Mouse (Mus musculus) lung, postnatal 0 days (tissue): ENCODE measurements around the gene Pou2f2. TPM values are rescaled to one million over a fixed set of nuclear protein-coding genes. Genes with fewer than 3 reads are reported as not detected.

Experiments used
- ATAC-seq: fragments of 200-750 bp; cut with Nextera tagmentation; 2 replicates; pipeline ENCODE4 v1.8.0; 2017; ENCODE audit warnings: moderate library complexity
- DNase-seq: peaks from one replicate; pipeline ENCODE4 v3.0.0-alpha.2; 2016; ENCODE audit warnings: low spot score
- H3K27ac ChIP-seq: fragments of 300-500 bp; sonication (generic); 2 replicates; pipeline ENCODE4 v1.5.1; 2014; ENCODE audit warnings: antibody characterized with exemption, mild to moderate bottlenecking, low read length, mixed read lengths
- H3K27me3 ChIP-seq: fragments of 300-500 bp; sonication (generic); replicated peaks from 2 replicates; pipeline ENCODE4 v1.6.1; 2014; ENCODE audit warnings: low read length, mixed read lengths; ENCODE audit not compliant: insufficient read depth
- H3K36me3 ChIP-seq: fragments of 300-500 bp; sonication (generic); 2 replicates; pipeline ENCODE4 v1.6.1; 2014; ENCODE audit warnings: low read length, mixed read lengths; ENCODE audit not compliant: insufficient read depth
- H3K4me1 ChIP-seq: fragments of 300-500 bp; sonication (generic); 2 replicates; pipeline ENCODE4 v1.6.1; 2014; ENCODE audit warnings: antibody characterized with exemption, low read depth, low read length, mixed read lengths; ENCODE audit not compliant: insufficient read depth
- H3K4me2 ChIP-seq: fragments of 300-500 bp; sonication (generic); replicated peaks from 2 replicates; pipeline ENCODE4 v1.6.1; 2014; ENCODE audit warnings: low read depth, mild to moderate bottlenecking, low read length, moderate library complexity, mixed read lengths
- H3K4me3 ChIP-seq: fragments of 300-500 bp; sonication (generic); 2 replicates; pipeline ENCODE4 v1.5.1; 2014; ENCODE audit warnings: low read depth, low read length
- H3K9ac ChIP-seq: fragments of 300-500 bp; sonication (generic); replicated peaks from 2 replicates; pipeline ENCODE4 v1.6.1; 2014; ENCODE audit warnings: low read depth, mild to moderate bottlenecking
- H3K9me3 ChIP-seq: fragments of 300-500 bp; sonication (generic); 2 replicates; pipeline ENCODE4 v1.6.1; 2016; ENCODE audit warnings: low read length, mixed read lengths
- CTCF ChIP-seq: IDR thresholded peaks from 2 replicates; pipeline ENCODE4 v1.5.1; 2016; ENCODE audit warnings: antibody characterized with exemption, mild to moderate bottlenecking
- EP300 ChIP-seq: IDR thresholded peaks from 2 replicates; pipeline ENCODE4 v1.6.1; 2016; ENCODE audit warnings: antibody characterized with exemption, mild to moderate bottlenecking, control low read depth
- WGBS: fragments of 180-500 bp; shearing (Covaris S2); extraction: QIAGEN DNeasy Blood & Tissue Kit; methylation state at CpG from one replicate; pipeline ENCODE4 v1.1.7; 2014; 5-methylcytosine and 5-hydroxymethylcytosine counted together
- polyA plus RNA-seq: library from polyadenylated mRNA; unstranded; fragments of >200 nt; fragmentation: Nextera tagmentation; extraction: Ambion mirVana; gene quantifications from 2 replicates; pipeline ENCODE4 v1.2.1, GENCODE M21; 2015

Gene Pou2f2
- polyA plus RNA-seq, 1 experiment from 2014 or later = 0.98 TPM

- Histone ChIP-seq H3K9ac (no peak overlapping the region), H3K4me2 (no peak overlapping the region), H3K4me3 (no peak overlapping the region), H3K36me3 (no peaks in the 10 kb centered on the region), H3K9me3 (no peaks in the 10 kb centered on the region), H3K27me3 (peaks cover 16% of the 10 kb centered on the region), H3K27ac (no peak overlapping the region), H3K4me1 (no peaks in the 10 kb centered on the region)
- whole genome bisulfite sequencing = 21% methylated on average over 5 of the region's 5 CpGs
- no peak for ATAC-seq
- DNase-seq = no peak
- TF ChIP-seq EP300 (no peak), CTCF (no peak)
Measured at GRCm38 (mm10) chr7:25172669-25173068, 6.9 kb downstream of the Pou2f2 start.

DNA sequence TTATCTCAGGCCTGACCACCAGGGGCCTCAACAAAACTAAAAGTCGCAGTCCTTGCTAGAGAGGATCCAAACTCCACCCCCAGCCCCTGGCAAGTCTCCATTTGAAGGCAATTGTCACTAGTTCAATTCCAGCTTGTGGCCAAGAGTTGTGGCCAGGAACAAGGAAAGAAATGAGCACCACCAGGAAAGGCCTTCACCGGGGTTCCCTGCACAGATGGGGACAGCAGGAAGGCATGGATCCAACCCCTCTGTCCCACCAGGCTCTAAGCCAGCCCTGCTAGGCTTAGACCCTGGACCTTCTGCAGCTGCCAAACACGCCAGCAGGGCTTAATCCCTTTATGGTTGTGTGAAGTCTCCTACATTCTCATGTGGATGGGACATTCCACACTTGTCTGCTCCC is 8.9 kb downstream of the Pou2f2 start:
- no peak overlapping the region for H3K4me3 ChIP-seq
- H3K9ac ChIP-seq = no peak overlapping the region
- DNase-seq = no peak
- no peak overlapping the region for H3K27ac ChIP-seq
- no peak for ATAC-seq
- H3K36me3 ChIP-seq = no peaks in the 10 kb centered on the region
- WGBS = 29% methylated on average over 3 of the region's 3 CpGs
- H3K4me1 ChIP-seq = no peaks in the 10 kb centered on the region
- H3K27me3 ChIP-seq = no peaks in the 10 kb centered on the region
- H3K9me3 ChIP-seq = no peaks in the 10 kb centered on the region
- no peak for TF ChIP-seq CTCF
- no peak for TF ChIP-seq EP300
- H3K4me2 ChIP-seq = no peak overlapping the region

- no peak overlapping the region for H3K9ac ChIP-seq
- H3K27ac ChIP-seq = no peak overlapping the region
- no peaks in the 10 kb centered on the region for H3K4me1 ChIP-seq
- no peaks in the 10 kb centered on the region for H3K36me3 ChIP-seq
- 61% methylated on average over 5 of the region's 5 CpGs for WGBS
- no peak overlapping the region for H3K4me2 ChIP-seq
- TF ChIP-seq CTCF = no peak
- TF ChIP-seq EP300 = no peak
- DNase-seq = no peak
- no peak overlapping the region for H3K4me3 ChIP-seq
- no peaks in the 10 kb centered on the region for H3K9me3 ChIP-seq
- no peak for ATAC-seq
- H3K27me3 ChIP-seq = no peaks in the 10 kb centered on the region
Measured at GRCm38 (mm10) chr7:25166106-25166505, 13.4 kb downstream of the Pou2f2 start.

- ATAC-seq = no peak
Measured at GRCm38 (mm10) chr7:25156158-25156648, 23.3 kb downstream of the Pou2f2 start.

GRCm38 (mm10) chr7:25155469-25156157 is 23.9 kb downstream of the Pou2f2 start:
- no peak overlapping the region for H3K4me2 ChIP-seq

More at GRCm38 (mm10) chr7:25156158-25156648, 23.3 kb downstream of the Pou2f2 start:
- Histone ChIP-seq H3K9me3 (no peaks in the 10 kb centered on the region), H3K4me1 (no peaks in the 10 kb centered on the region), H3K4me3 (no peak overlapping the region), H3K27ac (no peak overlapping the region), H3K27me3 (peaks cover 4% of the 10 kb centered on the region; the same call in 1 of the 2 replicates), H3K9ac (no peak overlapping the region), H3K36me3 (no peaks in the 10 kb centered on the region), H3K4me2 (no peak overlapping the region)
- TF ChIP-seq CTCF (no peak), EP300 (no peak)
- 20% methylated on average over 14 of the region's 14 CpGs for WGBS
- no peak for DNase-seq

DNA sequence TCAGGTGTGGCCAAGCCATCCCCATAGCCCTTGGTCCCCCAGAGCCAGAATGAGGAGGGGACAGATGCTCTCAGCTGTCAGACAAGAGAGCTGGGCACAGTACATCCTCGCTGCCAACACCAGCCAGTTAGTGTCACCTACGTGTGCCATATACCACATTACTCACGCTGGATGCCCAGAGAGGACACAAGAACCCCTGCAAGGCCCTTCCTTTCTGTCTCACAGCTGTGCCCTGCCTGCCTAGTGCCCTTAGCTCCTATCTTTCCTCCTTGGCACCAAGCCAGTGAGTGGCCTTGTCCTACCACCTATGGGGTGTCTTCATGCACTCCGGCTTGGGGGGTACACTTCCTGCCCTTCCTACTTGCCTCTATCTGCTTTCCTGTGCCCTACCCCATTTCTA is 24.9 kb downstream of the Pou2f2 start:
- WGBS = 56% methylated on average over 4 of the region's 4 CpGs
- ATAC-seq = no peak
- H3K9me3 ChIP-seq = no peaks in the 10 kb centered on the region

More at GRCm38 (mm10) chr7:25155469-25156157, 23.9 kb downstream of the Pou2f2 start:
- Histone ChIP-seq H3K4me3 (no peak overlapping the region), H3K9ac (no peak overlapping the region), H3K27me3 (peaks cover 6% of the 10 kb centered on the region; the same call in 1 of the 2 replicates), H3K27ac (no peak overlapping the region), H3K36me3 (no peaks in the 10 kb centered on the region), H3K9me3 (no peaks in the 10 kb centered on the region), H3K4me1 (no peaks in the 10 kb centered on the region)
- WGBS = 5% methylated on average over 17 of the region's 17 CpGs
- TF ChIP-seq CTCF (no peak), EP300 (no peak)
- peak; percentile 59 for DNase-seq
- peak; percentile 59 for ATAC-seq

More for the DNA sequence above, 24.9 kb downstream of the Pou2f2 start:
- Histone ChIP-seq H3K36me3 (no peaks in the 10 kb centered on the region), H3K27ac (no peak overlapping the region), H3K4me1 (no peaks in the 10 kb centered on the region), H3K4me3 (no peak overlapping the region), H3K4me2 (no peak overlapping the region), H3K9ac (no peak overlapping the region), H3K27me3 (peaks cover 6% of the 10 kb centered on the region; the same call in 1 of the 2 replicates)
- TF ChIP-seq CTCF (no peak), EP300 (no peak)
- no peak for DNase-seq
